Mouse (Mus musculus) cerebellum, adult 9-10 months (tissue): ENCODE data around the gene Rbfox2.
A peak's percentile ranks its signal among the peaks of the same experiment; 100 is the strongest.
"Not testable (repeated sequence)": the region's sequence is repeated elsewhere in the genome, so short reads cannot be mapped to it uniquely, and the experiment has no call there.

Source experiments
- DNase-seq: peaks from one replicate; pipeline ENCODE4 v3.0.0; 2022

The Rbfox2 gene

DNA sequence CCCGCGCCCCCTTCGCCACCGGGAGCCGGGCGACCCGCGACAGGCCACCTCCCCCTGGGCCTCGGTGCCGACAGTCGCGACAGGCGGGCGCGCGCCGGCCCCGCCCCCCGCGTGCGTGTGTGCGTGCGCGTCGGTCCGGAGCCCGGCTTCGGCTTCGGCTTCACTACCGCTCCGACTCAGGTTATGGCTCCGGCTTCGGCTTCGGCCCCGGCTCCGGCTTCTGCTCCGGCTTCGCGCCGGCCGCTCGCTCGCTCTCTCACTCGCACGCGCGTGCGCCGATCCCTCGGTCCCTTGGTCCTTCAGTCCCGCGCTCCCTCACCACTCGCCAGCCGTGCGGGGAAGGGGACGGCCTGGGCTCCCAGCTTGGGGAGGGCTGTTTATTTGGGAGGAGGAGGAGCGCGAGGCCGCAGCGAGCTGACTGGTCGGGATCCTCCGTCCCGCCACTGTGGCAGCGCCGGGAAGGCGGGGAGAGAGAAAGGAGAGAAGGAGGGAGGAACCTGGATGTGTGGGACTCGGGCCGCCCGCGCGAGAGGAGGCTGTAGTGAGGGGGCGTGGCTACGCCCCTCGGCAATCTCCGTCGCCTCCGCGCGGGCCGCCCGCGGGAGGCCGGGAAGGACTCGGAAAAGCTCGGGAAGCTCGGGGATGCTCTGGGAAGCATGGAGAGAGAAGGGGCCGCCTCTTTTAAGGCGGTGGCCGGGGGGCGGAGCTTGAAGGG is at the start of gene Rbfox2:
TSS of gene Rbfox2 (minus strand) at position 458 of the 715 bp plus-strand sequence.
- peak; percentile 96 for DNase-seq

- no peak for DNase-seq
These were observed 49.5 kb upstream of the Rbfox2 start for GRCm38 (mm10) chr15:77356248-77356810.

DNA sequence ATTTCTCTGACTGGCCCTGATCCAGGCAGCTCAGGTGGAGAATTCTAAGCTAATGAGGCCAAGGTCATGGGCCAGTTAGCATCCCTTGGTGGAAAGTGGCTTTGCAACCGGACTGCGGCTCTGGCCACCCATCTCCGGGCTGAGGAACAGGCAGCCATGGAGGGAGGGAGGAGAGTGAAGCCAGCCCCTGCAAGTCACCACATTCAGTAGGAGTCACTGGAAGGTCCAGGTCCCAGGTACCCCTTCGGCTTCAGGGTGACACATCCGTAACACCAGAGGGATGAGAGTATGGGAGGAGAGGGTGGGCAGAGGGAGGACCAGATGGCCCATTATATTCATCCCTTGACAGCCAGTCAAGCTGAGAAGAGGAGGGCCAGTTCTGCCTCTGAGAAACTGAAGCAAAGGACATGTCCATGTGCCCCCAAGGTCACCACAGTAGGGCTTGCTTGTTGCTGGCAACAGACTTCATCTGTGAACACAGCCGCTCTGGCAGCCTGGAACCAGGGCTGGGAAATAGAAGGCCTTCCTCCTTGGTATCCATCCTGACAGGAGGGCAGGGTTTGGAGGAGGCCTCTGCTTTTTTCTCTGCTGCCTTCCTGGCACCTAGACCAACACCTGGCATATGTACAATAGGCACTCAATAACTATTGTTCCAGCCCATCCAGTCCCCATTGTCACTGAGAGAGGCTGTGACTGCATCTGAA is 48.2 kb upstream of the Rbfox2 start:
- peak; percentile 65 for DNase-seq

DNA sequence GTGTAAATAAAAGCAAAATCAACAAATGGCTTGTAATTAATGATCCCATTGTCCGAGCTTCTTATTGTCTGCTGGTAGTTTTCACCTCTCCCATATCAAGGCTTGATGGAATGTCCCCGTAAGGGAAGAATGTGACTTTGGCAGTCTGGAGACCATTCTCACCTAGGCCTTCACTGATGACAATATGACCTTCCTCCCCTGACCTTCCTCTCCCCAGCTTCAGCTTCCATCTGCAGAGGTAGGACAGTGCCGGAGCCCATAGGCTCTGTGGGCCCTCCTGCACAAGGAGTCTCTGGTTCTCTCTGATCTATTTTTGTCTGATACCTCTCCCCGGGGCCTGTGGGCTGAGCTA is 47.7 kb upstream of the Rbfox2 start:
- no peak for DNase-seq

- no peak for DNase-seq
These were observed 47.0 kb upstream of the Rbfox2 start for GRCm38 (mm10) chr15:77353764-77354163.

DNA sequence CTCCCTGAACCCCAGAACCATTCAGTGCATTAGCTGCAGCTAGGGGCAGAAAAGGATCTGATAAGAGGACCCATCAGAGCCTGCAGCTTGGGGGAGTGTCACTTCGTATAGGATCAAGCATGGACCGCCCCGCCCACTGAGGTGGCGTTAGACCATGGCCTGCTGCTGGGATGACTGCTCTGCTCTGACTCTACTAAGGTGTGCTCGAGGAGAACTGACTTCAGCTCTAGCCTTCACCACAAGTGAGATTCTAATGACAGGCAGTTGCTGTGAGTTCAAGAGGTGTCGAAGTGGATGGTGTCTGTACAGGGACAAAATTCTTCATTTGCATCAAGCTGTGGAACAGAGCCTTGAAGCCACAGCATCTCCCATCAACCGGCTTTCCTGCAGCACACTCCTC is 46.1 kb upstream of the Rbfox2 start:
- DNase-seq = no peak

DNA sequence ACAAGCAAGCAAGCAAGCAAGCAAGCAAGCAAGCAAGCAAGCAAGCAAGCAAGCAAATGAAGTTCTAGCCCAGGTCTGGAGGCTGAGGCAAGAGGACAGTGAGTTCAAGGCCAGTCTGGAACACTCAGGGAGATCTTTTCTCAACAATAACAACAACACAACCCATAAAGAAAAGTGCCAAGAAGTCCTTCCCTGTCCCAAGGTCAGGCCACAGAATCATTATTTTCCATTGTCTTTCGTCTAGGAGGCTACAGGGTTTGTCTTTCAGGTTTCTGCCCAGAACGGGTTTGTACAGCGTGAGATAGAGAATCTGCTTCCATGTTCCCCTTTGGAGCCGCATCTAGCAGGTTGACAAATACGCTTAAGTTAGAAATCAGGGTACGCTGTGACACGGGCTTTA is 43.3 kb upstream of the Rbfox2 start:
- no peak for DNase-seq

GRCm38 (mm10) chr15:77348146-77348545 is 41.3 kb upstream of the Rbfox2 start:
- DNase-seq = no peak

DNA sequence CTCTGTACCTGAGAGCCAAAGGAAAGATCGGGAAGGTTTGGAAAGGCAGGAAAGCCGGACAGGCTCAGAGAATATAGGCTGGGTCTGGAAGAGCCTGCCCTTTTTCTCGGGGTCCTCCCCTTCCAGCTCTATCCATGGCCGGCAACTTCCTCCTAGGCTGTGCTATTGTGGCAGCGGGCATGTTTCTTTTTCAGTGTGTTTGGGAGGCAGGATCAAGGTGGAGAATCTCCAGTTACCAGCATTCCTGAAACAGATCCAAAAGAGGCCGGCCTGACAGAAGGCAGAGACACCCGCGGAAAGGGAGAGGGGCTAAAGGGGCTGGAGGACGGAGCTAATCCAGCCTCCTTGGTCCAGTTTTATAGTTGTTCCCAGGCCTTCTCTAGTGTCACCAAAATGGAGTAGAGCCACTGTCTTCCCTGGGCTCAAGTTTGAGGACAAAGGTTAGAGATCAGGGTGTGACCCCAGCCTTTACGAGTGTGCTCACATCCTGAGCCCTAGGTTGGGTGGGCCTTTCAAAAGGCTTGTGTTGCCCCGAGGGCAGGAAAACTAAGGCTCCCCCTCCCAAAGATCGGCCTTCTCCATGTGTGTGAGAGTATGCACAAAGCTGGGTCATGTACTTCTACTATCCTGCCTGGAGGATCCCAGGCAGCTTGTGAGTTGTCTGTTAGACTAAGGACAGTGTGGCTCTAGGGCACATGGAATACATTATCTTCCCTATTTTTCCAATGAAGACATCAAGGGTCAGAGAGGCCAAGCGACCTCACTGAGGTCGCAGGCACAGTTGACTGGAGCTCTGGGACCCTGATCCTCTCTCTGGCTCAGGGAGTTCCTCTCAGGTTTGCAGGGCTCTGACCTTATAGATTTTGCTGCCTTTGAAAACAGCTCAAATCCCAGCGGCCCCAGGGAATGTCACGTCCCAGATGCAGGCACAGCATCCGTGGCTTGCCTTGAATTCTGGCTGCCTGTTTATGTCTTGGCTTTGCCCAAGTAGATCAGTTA is 37.6 kb upstream of the Rbfox2 start:
- DNase-seq = no peak

DNA sequence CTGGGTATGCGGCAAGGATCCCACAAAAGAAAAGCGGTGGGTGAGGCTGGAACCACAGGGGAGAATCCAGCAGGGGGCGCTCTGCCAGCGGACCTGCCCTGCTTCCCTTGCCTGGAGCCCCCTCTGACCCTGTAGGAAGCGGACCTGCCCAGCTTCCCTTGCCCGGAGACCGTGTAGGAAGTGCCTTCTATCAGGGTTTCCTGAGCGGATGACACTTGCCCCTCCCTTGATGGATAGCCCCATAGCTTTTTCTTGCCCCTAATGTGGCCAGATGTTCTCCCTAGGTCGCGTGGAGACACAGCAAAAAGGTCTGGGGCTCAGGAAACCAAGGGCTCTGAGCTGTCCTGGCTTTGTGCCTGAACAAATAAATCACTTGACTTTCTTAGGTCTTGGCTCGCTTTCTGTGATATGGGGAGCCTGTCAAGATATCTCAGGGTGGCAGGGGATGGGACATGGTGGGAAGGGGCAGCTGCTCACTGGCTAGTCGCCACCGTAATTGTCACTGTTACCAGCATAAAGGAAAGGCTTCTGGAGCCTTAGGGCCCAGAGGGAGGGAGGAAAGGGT is 36.8 kb upstream of the Rbfox2 start:
- peak; percentile 70 for DNase-seq

DNA sequence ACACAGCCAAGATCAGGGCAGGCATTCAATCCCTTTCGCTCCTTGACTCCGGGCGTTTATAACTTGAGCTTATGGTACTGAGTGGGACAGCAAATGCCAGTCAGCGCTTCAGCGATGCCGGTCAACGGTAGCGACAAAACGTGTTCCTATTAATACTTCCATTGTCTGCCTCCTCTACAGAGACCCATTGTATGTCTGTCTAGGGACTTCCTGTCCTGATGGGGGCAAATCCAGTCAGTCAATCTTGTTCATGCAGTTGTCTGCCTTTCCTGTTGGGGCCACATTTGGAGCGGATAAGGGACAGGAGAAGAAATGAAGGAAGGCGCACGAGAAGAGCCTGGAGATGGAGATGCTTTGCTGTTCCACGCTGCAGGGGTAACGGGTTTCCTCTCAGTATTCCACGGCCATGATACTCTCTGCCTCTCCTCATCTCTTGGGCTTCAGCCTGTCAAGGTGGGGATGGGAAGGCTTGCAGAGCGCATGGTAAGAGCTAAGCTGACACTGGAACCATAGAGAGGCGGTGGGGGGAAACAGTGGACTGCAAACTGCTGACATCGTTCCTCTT is 36.2 kb upstream of the Rbfox2 start:
- DNase-seq = no peak

DNA sequence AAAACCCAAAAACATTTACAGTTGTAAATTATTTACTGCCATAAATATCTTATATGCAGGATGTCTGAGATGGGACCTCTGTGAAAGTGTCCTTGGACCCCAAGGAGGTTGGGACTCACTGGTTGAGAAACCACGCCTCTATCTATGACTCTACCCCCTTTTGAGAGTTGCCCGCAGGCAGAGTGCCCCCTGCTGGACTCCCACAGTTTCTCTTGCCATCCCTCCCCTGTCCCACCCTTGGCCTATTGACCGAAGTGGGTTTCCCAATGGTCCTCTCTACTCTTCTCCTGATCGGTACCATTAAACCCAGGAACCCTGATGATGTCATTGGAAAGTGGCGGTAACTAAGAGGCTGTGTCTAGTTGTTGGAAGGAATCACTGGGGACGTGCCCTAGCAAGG is 35.2 kb upstream of the Rbfox2 start:
- DNase-seq = no peak

- no peak for DNase-seq
These were observed 33.8 kb upstream of the Rbfox2 start for GRCm38 (mm10) chr15:77340581-77340980.

- DNase-seq = no peak
These were observed 32.2 kb upstream of the Rbfox2 start for GRCm38 (mm10) chr15:77338924-77339429.

DNA sequence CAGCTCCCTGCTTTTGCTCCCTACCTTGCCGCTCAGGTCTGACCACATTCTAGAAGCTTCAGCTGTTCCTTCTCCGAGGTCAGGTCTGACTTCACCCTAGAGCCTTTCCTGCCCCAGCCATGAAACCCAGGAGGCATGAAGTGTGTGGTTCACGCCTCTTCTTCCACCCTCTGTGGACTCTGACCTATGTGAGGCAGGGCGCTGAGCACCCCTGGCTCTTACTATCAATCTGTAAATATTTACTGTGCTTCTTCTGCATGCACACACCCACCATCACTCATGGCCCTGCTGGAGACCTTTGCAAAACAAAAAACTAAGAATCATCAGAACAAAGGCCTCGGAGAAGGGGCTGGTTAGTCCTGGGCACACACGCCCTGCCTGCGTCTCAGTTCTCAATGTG is 31.6 kb upstream of the Rbfox2 start:
- no peak for DNase-seq

GRCm38 (mm10) chr15:77337926-77338325 is 31.1 kb upstream of the Rbfox2 start:
- DNase-seq = no peak

- no peak for DNase-seq
These were observed 30.2 kb upstream of the Rbfox2 start for GRCm38 (mm10) chr15:77336968-77337341.

DNA sequence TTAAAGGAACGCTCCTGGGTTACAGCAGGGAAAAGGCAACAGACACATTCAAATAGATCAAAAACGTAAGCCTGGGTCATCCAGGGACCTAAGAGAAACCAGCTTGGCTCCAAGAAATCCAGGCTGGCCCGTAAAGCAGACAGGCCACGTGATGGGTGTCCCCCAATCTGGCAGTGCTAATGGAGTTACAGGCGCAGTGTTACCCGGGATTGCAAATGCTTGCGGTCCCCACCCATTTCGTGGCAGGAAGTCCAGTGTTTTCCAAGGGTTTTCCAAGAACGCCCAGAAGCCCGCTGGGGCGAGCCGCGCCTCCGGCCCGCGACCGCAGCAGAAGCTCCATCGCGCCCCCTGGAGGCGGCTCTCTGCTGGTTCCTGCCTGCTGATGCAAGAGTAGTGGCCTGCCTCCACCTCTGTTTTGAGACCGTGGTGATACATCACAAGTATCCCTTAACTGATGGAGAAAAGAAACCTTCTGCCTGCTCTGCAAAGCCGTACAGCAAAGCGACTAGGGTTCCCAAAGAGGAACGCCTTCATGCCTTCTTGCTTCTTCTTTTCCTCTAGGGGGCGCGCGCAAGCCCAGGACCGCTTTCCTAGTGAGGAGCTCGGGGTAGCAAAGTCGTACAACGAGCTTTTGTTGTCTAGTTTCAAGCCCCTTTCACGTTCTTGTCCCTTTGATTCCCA is 29.6 kb upstream of the Rbfox2 start:
- peak; percentile 87 for DNase-seq

GRCm38 (mm10) chr15:77335185-77335584 is 28.4 kb upstream of the Rbfox2 start:
- DNase-seq = not testable (repeated sequence)

GRCm38 (mm10) chr15:77332272-77332991 is 25.6 kb upstream of the Rbfox2 start:
- DNase-seq = no peak

DNA sequence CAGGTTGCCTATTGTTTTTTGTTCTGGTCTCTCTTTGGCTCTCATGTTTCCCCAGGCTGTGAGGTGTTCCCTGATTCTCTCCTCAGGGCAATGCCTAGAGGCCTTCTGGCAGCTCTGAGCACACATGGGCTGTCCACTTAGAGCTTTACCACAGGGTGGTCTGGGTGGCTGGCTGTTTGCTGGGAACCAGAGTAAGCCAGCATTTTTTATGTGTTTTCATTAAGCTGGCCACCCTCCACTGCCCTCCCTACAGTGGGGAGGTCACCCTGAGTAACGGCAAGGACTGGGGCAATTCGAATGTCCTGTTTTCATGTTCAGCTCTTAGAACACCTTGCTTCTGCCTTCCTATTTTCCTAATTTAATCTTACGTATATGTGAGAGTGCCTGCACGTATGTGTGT is 24.6 kb upstream of the Rbfox2 start:
- no peak for DNase-seq
